Mouse (Mus musculus): ENCODE results near the gene Ctla4. TPM values are rescaled to one million over a fixed set of nuclear protein-coding genes. Genes with fewer than 3 reads are reported as not detected.

Ctla4 gene
- not detected in 2 replicates for polyA plus RNA-seq (2015; fragmentation: Nextera tagmentation; extraction: Ambion mirVana)

GRCm38 (mm10) chr1:60886981-60887380 is at the start of gene Ctla4:
Gene Ctla4, plus strand, starts transcription at chr1:60887000.
- Histone ChIP-seq H3K4me3 (replicated peaks) (no peak within 1 kb of the TSS), H3K9ac (no peak within 1 kb of the TSS), H3K4me2 (replicated peaks) (no peak within 1 kb of the TSS), H3K9me3 (no peaks in the 10 kb centered on the region), H3K36me3 (no peaks in the 10 kb centered on the region), H3K4me1 (replicated peaks) (no peaks in the 10 kb centered on the region), H3K27ac (no peak within 1 kb of the TSS), H3K27me3 (replicated peaks) (no peaks in the 10 kb centered on the region)
- ATAC-seq: no peak
- WGBS: 88% methylated on average over 7 of the region's 7 CpGs

DNA sequence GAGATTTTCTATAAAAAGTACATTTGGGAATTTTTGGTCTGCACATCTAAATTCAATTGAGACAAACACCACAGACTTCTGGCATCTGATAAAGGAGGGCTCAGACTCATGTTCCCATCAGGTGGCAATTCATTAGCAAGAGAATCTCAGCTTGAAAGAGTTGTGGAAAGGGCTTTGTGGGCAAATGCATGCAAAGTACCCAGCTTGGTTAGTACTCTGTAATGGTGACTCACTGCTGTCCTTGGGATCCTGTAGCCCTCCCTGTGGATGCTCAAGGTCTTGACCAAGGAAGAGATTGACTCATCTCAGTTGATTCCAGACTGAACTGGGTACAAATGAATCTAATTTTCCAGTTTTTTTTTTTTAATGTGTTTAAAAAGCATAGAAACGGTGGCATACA is 47.6 kb upstream of the Ctla4 start:
- no peaks in the 10 kb centered on the region for H3K27me3 ChIP-seq (replicated peaks)
- WGBS: 94% methylated on average over 1 of the region's 1 CpGs
- no peak overlapping the region for H3K9ac ChIP-seq

DNA sequence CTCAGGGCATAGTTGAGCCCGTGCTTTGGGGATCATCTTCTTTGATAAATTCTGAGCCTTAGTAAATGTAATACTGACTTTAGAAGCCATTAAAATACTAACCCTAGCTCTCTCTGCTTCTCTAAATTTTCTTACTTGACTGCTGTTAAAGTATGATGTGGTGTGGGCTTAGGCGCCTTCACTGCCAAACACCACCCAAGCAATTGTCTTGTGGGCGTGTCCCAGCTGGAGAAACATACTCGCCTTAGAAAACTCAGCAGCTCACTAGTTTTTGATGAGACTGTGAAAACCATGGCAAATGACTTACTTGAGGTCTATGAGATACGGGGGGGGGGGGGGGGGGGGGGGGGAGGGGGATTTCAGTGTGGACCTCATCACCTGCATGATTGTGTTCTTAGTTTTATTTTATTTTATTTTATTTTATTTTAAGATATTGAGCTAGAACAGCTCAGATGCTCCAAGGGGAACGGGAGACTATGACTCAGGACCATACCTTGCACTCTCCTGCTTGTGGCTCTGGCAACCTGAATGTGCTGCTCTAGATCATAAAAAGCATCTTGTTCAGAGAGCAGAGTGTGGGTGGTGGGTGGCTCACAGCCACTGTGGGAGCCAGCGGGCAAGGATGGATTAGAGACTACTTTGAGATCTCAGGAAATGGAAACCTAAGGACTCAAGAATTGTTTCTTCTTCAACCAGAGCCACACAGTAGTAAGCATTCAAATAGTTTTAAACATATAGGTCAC is 41.3 kb upstream of the Ctla4 start:
- Histone ChIP-seq H3K9ac (no peak overlapping the region), H3K27ac (no peak overlapping the region), H3K4me2 (replicated peaks) (no peak overlapping the region), H3K9me3 (no peaks in the 10 kb centered on the region), H3K27me3 (replicated peaks) (no peaks in the 10 kb centered on the region), H3K4me1 (replicated peaks) (no peaks in the 10 kb centered on the region), H3K36me3 (no peaks in the 10 kb centered on the region), H3K4me3 (replicated peaks) (no peak overlapping the region)
- ATAC-seq: no peak
- 75% methylated on average over 7 of the region's 7 CpGs for WGBS

More for the DNA sequence above, 47.6 kb upstream of the Ctla4 start:
- ATAC-seq: no peak
- no peak overlapping the region for H3K27ac ChIP-seq
- no peaks in the 10 kb centered on the region for H3K9me3 ChIP-seq
- H3K4me3 ChIP-seq (replicated peaks): no peak overlapping the region
- H3K4me2 ChIP-seq (replicated peaks): no peak overlapping the region
- H3K36me3 ChIP-seq: no peaks in the 10 kb centered on the region
- no peaks in the 10 kb centered on the region for H3K4me1 ChIP-seq (replicated peaks)

DNA sequence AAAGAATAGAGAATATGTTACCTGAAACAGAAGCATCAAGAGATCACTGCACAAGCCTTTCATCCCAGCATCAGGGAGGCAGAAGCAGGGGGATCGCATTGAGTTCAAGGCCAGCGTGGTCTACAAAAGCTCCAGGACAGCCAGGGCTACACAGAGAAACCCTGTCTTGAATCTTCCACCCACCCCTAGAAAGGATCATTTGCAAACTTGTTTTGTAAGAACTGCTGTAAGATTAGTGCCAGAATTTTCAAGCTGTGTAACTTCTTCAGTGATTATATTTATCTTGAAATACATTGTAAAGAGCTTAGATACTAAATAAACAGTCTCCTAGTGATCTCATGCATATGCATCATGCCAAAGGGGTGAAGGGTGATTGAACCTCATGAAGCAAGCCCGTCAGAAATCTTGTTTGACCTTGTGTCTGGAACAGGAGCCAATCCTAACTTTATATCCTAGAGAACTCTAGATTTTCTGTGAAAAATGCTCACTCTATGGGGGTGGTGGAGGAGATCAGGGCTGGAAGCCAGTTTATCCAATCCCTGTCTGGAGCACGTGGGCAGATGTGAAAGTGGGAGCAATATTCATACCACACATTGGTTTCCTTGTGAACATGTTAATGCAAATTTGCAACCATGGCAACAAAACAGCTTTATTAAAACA is 40.1 kb upstream of the Ctla4 start:
- Histone ChIP-seq H3K9me3 (no peaks in the 10 kb centered on the region), H3K36me3 (no peaks in the 10 kb centered on the region), H3K27me3 (replicated peaks) (no peaks in the 10 kb centered on the region), H3K9ac (no peak overlapping the region), H3K4me3 (replicated peaks) (no peak overlapping the region), H3K4me1 (replicated peaks) (no peaks in the 10 kb centered on the region), H3K27ac (no peak overlapping the region), H3K4me2 (replicated peaks) (no peak overlapping the region)
- 59% methylated on average over 4 of the region's 4 CpGs for WGBS
- ATAC-seq: peak; percentile 25; the same call in 1 of the 2 replicates

DNA sequence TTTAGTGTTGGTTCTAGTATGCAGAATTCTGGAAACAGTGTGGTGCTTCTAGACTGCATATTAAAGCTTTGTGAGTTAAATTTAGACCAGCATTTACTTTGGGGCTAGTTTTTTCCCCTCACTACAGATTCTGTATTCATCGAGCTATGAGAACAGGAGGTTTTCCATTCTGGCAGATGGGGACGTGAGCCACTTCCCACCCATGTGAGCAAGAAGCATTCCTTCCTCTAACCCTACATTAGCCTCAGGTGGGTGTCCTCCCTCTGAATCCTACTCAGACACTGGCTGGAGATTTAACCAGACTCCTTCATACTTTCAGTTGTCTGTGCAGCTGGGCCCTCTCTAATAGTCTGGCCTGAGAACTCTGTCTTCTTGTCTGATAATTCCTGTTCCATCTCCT is 37.7 kb upstream of the Ctla4 start:
- Histone ChIP-seq H3K4me3 (replicated peaks) (no peak overlapping the region), H3K27ac (no peak overlapping the region), H3K27me3 (replicated peaks) (no peaks in the 10 kb centered on the region), H3K4me2 (replicated peaks) (no peak overlapping the region), H3K9ac (no peak overlapping the region), H3K36me3 (no peaks in the 10 kb centered on the region), H3K4me1 (replicated peaks) (peaks cover 4% of the 10 kb centered on the region; the same call in 1 of the 2 replicates), H3K9me3 (no peaks in the 10 kb centered on the region)
- WGBS: 88% methylated on average over 2 of the region's 2 CpGs
- ATAC-seq: no peak

DNA sequence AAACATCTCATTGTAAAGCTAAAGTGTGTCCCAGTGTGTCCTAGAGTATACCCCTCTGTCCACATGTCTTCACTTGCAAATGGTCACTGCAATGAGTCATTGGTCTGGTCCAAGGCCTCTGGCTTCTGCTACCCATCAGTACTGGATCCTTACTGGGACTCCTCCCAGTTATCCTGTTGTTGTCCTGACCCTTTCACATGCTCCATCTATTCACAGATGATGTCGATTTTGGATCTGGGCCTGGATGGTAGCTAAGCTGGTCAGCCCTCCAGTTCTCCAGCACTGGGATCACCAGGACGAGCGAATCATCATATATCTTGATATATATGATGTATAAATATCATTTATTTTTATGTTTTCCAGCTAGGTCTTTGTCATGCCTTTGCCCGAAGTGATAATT is 37.0 kb upstream of the Ctla4 start:
- Histone ChIP-seq H3K4me1 (replicated peaks) (peaks cover 4% of the 10 kb centered on the region; the same call in 1 of the 2 replicates), H3K4me2 (replicated peaks) (no peak overlapping the region), H3K36me3 (no peaks in the 10 kb centered on the region), H3K27me3 (replicated peaks) (no peaks in the 10 kb centered on the region), H3K4me3 (replicated peaks) (no peak overlapping the region), H3K27ac (no peak overlapping the region), H3K9me3 (no peaks in the 10 kb centered on the region), H3K9ac (no peak overlapping the region)
- WGBS: 89% methylated on average over 4 of the region's 4 CpGs
- no peak for ATAC-seq

DNA sequence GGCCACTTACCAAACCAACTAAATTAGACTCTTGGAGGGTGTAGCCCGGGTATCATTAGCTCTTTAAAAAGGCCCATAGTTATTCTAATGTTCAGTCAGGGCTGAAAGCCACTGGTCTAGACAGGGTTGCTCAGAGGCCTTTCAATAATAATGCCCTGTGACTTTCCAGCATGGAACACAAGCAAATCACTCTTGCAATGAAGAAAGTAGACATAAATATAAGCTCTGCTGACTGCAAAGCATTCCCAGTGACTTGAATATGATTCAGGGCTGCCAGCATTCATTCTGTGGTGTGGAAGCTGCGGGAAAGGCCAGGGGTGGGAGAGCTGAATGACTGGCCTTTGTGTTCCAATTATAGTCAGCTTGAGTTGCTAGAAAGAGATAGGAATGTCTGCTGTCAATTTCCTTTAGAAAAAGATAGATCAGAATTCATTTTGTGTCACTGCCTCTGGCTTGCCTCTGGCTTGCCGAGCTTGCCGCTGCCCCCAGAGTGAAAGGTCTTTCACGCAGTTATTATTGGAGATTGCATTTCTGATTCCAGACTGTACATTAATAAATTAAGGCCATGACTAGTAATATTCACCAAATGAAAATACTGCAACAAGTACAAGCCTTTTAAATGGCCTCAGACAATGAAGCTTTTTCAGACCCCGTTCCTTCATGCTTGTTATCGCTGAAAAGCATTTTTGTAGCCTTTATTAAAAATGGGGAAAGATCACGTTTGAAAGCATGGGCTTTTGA is 35.6 kb upstream of the Ctla4 start:
- no peak overlapping the region for H3K9ac ChIP-seq
- no peak overlapping the region for H3K4me3 ChIP-seq (replicated peaks)
- no peaks in the 10 kb centered on the region for H3K36me3 ChIP-seq
- no peaks in the 10 kb centered on the region for H3K27me3 ChIP-seq (replicated peaks)
- no peak for ATAC-seq
- 78% methylated on average over 8 of the region's 8 CpGs for WGBS
- H3K4me1 ChIP-seq (replicated peaks): peaks cover 4% of the 10 kb centered on the region; the same call in 1 of the 2 replicates
- H3K9me3 ChIP-seq: no peaks in the 10 kb centered on the region
- H3K27ac ChIP-seq: no peak overlapping the region
- H3K4me2 ChIP-seq (replicated peaks): no peak overlapping the region

GRCm38 (mm10) chr1:60852075-60852769 is 34.6 kb upstream of the Ctla4 start:
- no peak overlapping the region for H3K27ac ChIP-seq
- H3K4me1 ChIP-seq (replicated peaks): peaks cover 4% of the 10 kb centered on the region; the same call in 1 of the 2 replicates
- no peak overlapping the region for H3K9ac ChIP-seq
- H3K36me3 ChIP-seq: no peaks in the 10 kb centered on the region
- H3K4me2 ChIP-seq (replicated peaks): peak overlapping the region; percentile 26; the same call in 1 of the 2 replicates
- no peaks in the 10 kb centered on the region for H3K9me3 ChIP-seq
- WGBS: 55% methylated on average over 10 of the region's 10 CpGs
- no peak overlapping the region for H3K4me3 ChIP-seq (replicated peaks)
- ATAC-seq: peak; percentile 91
- no peaks in the 10 kb centered on the region for H3K27me3 ChIP-seq (replicated peaks)

DNA sequence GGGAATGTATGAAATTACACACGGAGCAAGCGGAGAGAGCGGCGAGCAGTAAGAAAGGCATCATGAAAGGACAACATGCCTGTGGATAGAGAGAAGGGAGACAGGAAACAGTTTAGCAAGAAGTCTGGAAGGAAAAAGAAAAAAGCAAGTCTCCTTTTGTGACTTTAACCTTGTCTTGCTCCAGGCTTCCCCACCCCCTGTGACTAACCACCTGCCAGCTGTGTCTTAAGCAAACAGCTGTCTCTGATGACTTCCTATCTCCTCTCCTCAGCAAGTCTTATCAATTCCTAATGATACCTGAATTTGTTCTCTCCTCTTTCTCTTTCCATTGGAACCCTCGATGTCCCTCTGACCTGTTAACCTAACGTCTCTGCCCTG is 34.0 kb upstream of the Ctla4 start:
- peaks cover 4% of the 10 kb centered on the region; the same call in 1 of the 2 replicates for H3K4me1 ChIP-seq (replicated peaks)
- peak; percentile 62 for ATAC-seq
- no peaks in the 10 kb centered on the region for H3K36me3 ChIP-seq
- WGBS: 77% methylated on average over 6 of the region's 6 CpGs
- no peak overlapping the region for H3K9ac ChIP-seq
- peak overlapping the region; percentile 26; the same call in 1 of the 2 replicates for H3K4me2 ChIP-seq (replicated peaks)
- no peaks in the 10 kb centered on the region for H3K27me3 ChIP-seq (replicated peaks)
- no peak overlapping the region for H3K27ac ChIP-seq
- no peaks in the 10 kb centered on the region for H3K9me3 ChIP-seq
- H3K4me3 ChIP-seq (replicated peaks): no peak overlapping the region

DNA sequence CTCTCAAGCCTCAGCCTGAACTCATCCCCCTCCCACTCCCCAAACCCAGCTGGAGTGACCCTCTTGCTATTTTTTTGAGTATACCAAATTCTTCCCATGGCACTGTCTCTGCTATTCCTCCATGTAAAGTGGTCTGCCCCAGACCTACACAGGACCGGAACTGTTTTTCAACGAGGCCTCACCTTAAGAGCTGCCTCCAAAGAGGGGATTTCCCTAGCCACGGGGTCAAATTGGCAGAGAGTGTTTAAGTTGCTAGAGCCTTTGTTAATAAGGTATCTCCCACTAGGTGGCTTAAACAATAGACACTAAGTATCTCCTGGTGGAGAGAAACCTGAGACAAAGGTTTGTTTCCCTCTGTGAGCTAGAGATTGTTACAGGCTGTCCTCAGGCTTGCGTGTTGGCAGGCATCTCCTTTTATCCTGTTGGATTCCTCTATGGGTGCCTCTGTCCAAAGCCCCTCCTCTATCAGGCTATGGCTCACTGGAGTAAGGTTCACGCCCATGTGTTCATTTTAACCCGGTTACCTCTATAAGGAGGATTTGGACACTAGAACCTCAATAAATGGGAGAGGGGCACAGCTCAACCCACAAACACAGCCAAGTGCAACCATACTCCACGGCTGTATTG is 33.4 kb upstream of the Ctla4 start:
- WGBS: 60% methylated on average over 7 of the region's 7 CpGs
- Histone ChIP-seq H3K9ac (no peak overlapping the region), H3K4me2 (replicated peaks) (no peak overlapping the region), H3K9me3 (no peaks in the 10 kb centered on the region), H3K36me3 (no peaks in the 10 kb centered on the region), H3K4me1 (replicated peaks) (peaks cover 4% of the 10 kb centered on the region; the same call in 1 of the 2 replicates), H3K4me3 (replicated peaks) (no peak overlapping the region), H3K27ac (no peak overlapping the region), H3K27me3 (replicated peaks) (no peaks in the 10 kb centered on the region)
- ATAC-seq: peak; percentile 21; the same call in 1 of the 2 replicates

- Histone ChIP-seq H3K36me3 (no peaks in the 10 kb centered on the region), H3K9me3 (no peaks in the 10 kb centered on the region), H3K27me3 (replicated peaks) (no peaks in the 10 kb centered on the region), H3K9ac (no peak overlapping the region), H3K4me3 (replicated peaks) (no peak overlapping the region), H3K27ac (no peak overlapping the region), H3K4me1 (replicated peaks) (peaks cover 4% of the 10 kb centered on the region; the same call in 1 of the 2 replicates), H3K4me2 (replicated peaks) (no peak overlapping the region)
- ATAC-seq: no peak
- WGBS: 90% methylated on average over 5 of the region's 5 CpGs
These were observed 32.8 kb upstream of the Ctla4 start for GRCm38 (mm10) chr1:60853991-60854390.
